In genomic region chr8:116229654-116230136, GRCm38 (mm10) we compare ENCODE assay signal across 10 mouse cellular contexts.
A peak's percentile ranks its signal among the peaks of the same experiment; 100 is the strongest.
DNase-seq lines count a peak whose midpoint lies in the region; ATAC-seq and TF ChIP-seq lines count a peak whose summit lies in the region.
"Had no signal": no experiment of that assay in that cellular context is flagged by ENCODE, and none has a peak within 500 bp of the region (broad histone marks: within the 10 kb centered on the region; RNA-seq: fewer than 3 reads in every experiment).

No protein-coding gene starts in this region.

- TF ChIP-seq CTCF in midbrain, postnatal 0 days (IDR thresholded peaks at IDR 0.05): no peak
- no peak for TF ChIP-seq CTCF in stomach, postnatal 0 days (IDR thresholded peaks at IDR 0.05; ENCODE audit: low read depth)

- H3K27me3 ChIP-seq in midbrain, embryonic 12.5 days: peaks cover 38% of the 10 kb centered on the region
- no peaks in the 10 kb centered on the region for H3K27me3 ChIP-seq in midbrain, postnatal 0 days (ENCODE audit: insufficient read depth, low read length)
- H3K27me3 ChIP-seq in hindbrain, embryonic 13.5 days: peaks cover 20% of the 10 kb centered on the region; the same call in 1 of the 2 replicates
- no peaks in the 10 kb centered on the region for H3K27me3 ChIP-seq in stomach, postnatal 0 days (ENCODE audit: control insufficient read depth, insufficient read depth, low read length)
- H3K27me3 ChIP-seq: liver, embryonic 12.5 days had no signal

- no peak overlapping the region for H3K9ac ChIP-seq in midbrain, embryonic 12.5 days (replicated peaks)
- H3K9ac ChIP-seq in midbrain, postnatal 0 days (replicated peaks; ENCODE audit: low read length, poor library complexity, severe bottlenecking): no peak overlapping the region
- H3K9ac ChIP-seq in hindbrain, embryonic 13.5 days: no peak overlapping the region
- H3K9ac ChIP-seq in stomach, postnatal 0 days (ENCODE audit: low read length): no peak overlapping the region
- H3K9ac ChIP-seq: liver, embryonic 12.5 days had no signal

- H3K27ac ChIP-seq in midbrain, embryonic 12.5 days (replicated peaks): peak overlapping the region; percentile 43
- H3K27ac ChIP-seq in midbrain, postnatal 0 days (ENCODE audit: low read depth, low read length): no peak overlapping the region
- no peak overlapping the region for H3K27ac ChIP-seq in hindbrain, embryonic 13.5 days
- no peak overlapping the region for H3K27ac ChIP-seq in stomach, postnatal 0 days (replicated peaks)
- H3K27ac ChIP-seq: liver, embryonic 12.5 days had no signal

- WGBS in midbrain, embryonic 12.5 days: 9% methylated on average over 5 of the region's 5 CpGs
- 13% methylated on average over 5 of the region's 5 CpGs for WGBS in midbrain, postnatal 0 days
- WGBS in hindbrain, embryonic 13.5 days: 13% methylated on average over 5 of the region's 5 CpGs
- 22% methylated on average over 5 of the region's 5 CpGs for WGBS in stomach, postnatal 0 days

- no peak for TF ChIP-seq EP300 in stomach, postnatal 0 days (optimal IDR thresholded peaks at IDR 0.05)

- no peak overlapping the region for H3K4me3 ChIP-seq in midbrain, embryonic 12.5 days
- H3K4me3 ChIP-seq in midbrain, postnatal 0 days (ENCODE audit: low read depth, low read length): no peak overlapping the region
- no peak overlapping the region for H3K4me3 ChIP-seq in hindbrain, embryonic 13.5 days
- no peak overlapping the region for H3K4me3 ChIP-seq in stomach, postnatal 0 days (ENCODE audit: low read depth, low read length)
- H3K4me3 ChIP-seq: liver, embryonic 12.5 days had no signal

- H3K36me3 ChIP-seq in midbrain, embryonic 12.5 days: no peaks in the 10 kb centered on the region
- H3K36me3 ChIP-seq in midbrain, postnatal 0 days (ENCODE audit: insufficient read depth, low read length): no peaks in the 10 kb centered on the region
- no peaks in the 10 kb centered on the region for H3K36me3 ChIP-seq in hindbrain, embryonic 13.5 days
- H3K36me3 ChIP-seq in stomach, postnatal 0 days (ENCODE audit: control insufficient read depth, insufficient read depth, low read length): no peaks in the 10 kb centered on the region
- H3K36me3 ChIP-seq: liver, embryonic 12.5 days had no signal

- no peaks in the 10 kb centered on the region for H3K9me3 ChIP-seq in midbrain, embryonic 12.5 days
- H3K9me3 ChIP-seq in midbrain, postnatal 0 days (ENCODE audit: low read length): no peaks in the 10 kb centered on the region
- no peaks in the 10 kb centered on the region for H3K9me3 ChIP-seq in hindbrain, embryonic 13.5 days
- H3K9me3 ChIP-seq in stomach, postnatal 0 days (ENCODE audit: control insufficient read depth, low read length): no peaks in the 10 kb centered on the region
- H3K9me3 ChIP-seq: liver, embryonic 12.5 days had no signal

- H3K4me2 ChIP-seq in midbrain, embryonic 12.5 days (replicated peaks): no peak overlapping the region
- no peak overlapping the region for H3K4me2 ChIP-seq in midbrain, postnatal 0 days (ENCODE audit: low read depth, low read length, poor library complexity, severe bottlenecking)
- no peak overlapping the region for H3K4me2 ChIP-seq in hindbrain, embryonic 13.5 days
- H3K4me2 ChIP-seq in stomach, postnatal 0 days (replicated peaks; ENCODE audit: low read depth): no peak overlapping the region
- H3K4me2 ChIP-seq: liver, embryonic 12.5 days had no signal

- peak; percentile 90 for ATAC-seq in midbrain, embryonic 12.5 days (ENCODE audit: low FRiP score, low read depth)
- no peak for ATAC-seq in midbrain, postnatal 0 days (ENCODE audit: low FRiP score)
- peak; percentile 21; the same call in 1 of the 2 replicates for ATAC-seq in hindbrain, embryonic 13.5 days (ENCODE audit: low FRiP score)
- ATAC-seq in stomach, postnatal 0 days (ENCODE audit: low FRiP score, low TSS enrichment): peak; percentile 90
- ATAC-seq: liver, embryonic 12.5 days had no signal

- peaks cover 8% of the 10 kb centered on the region; the same call in 1 of the 2 replicates for H3K4me1 ChIP-seq in midbrain, embryonic 12.5 days
- H3K4me1 ChIP-seq in midbrain, postnatal 0 days (ENCODE audit: insufficient read depth, low read length): no peaks in the 10 kb centered on the region
- peaks cover 5% of the 10 kb centered on the region; the same call in 1 of the 2 replicates for H3K4me1 ChIP-seq in hindbrain, embryonic 13.5 days (replicated peaks)
- H3K4me1 ChIP-seq in stomach, postnatal 0 days (replicated peaks; ENCODE audit: control insufficient read depth, insufficient read depth): no peaks in the 10 kb centered on the region
- H3K4me1 ChIP-seq: liver, embryonic 12.5 days had no signal

- no peak for DNase-seq in midbrain, postnatal 0 days (ENCODE audit: low spot score)
- DNase-seq in lung, postnatal 25 days (ENCODE audit: low spot score): peak; percentile 62
- DNase-seq in stomach, postnatal 0 days (ENCODE audit: low spot score): peak; percentile 31
- DNase-seq in adrenal gland, adult 2 months: no peak
- DNase-seq in layer of hippocampus, postnatal 14 days (ENCODE audit: low spot score in 2 of 2): no peak
- no peak for DNase-seq in adrenal gland, postnatal 36 days
- DNase-seq: kidney, adult 11 months had no signal

Comparison
In these comparisons a context has a peak if more than half of its experiments do, and no peak if none do; other contexts are left out.
1. DNase-seq: peak in lung, postnatal 25 days (single experiment) and stomach, postnatal 0 days (single experiment); none in midbrain, postnatal 0 days (single experiment), adrenal gland, adult 2 months (single experiment), layer of hippocampus, postnatal 14 days (0 of 2) and adrenal gland, postnatal 36 days (0 of 2).